Mouse (Mus musculus) heart, postnatal 0 days (tissue): Measurements from ENCODE around the gene Olfr735. TPM values are rescaled to one million over a fixed set of nuclear protein-coding genes. Genes with fewer than 3 reads are reported as not detected.
A peak's percentile ranks its signal among the peaks of the same experiment; 100 is the strongest.

Experiments
- ATAC-seq: fragments of 200-750 bp; cut with Nextera tagmentation; 2 replicates; pipeline ENCODE4 v1.8.0; 2017; ENCODE audit warnings: low read depth, moderate number of reproducible peaks, moderate library complexity; ENCODE audit not compliant: insufficient read depth
- DNase-seq: peaks from one replicate; pipeline ENCODE4 v3.0.0-alpha.2; 2016; ENCODE audit warnings: low spot score
- H3K27ac ChIP-seq: fragments of 300-500 bp; sonication (generic); 2 replicates; pipeline ENCODE4 v1.5.1; 2014; ENCODE audit warnings: low read depth, mild to moderate bottlenecking
- H3K27me3 ChIP-seq: fragments of 300-500 bp; sonication (generic); 2 replicates; pipeline ENCODE4 v1.6.1; 2014; ENCODE audit warnings: low read length, mixed read lengths; ENCODE audit not compliant: control insufficient read depth, insufficient read depth
- H3K36me3 ChIP-seq: fragments of 300-500 bp; sonication (generic); replicated peaks from 2 replicates; pipeline ENCODE4 v1.6.1; 2014; ENCODE audit warnings: low read length, mixed read lengths; ENCODE audit not compliant: control insufficient read depth, insufficient read depth
- H3K4me1 ChIP-seq: fragments of 300-500 bp; sonication (generic); 2 replicates; pipeline ENCODE4 v1.6.1; 2014; ENCODE audit warnings: antibody characterized with exemption; ENCODE audit not compliant: control insufficient read depth, insufficient read depth
- H3K4me2 ChIP-seq: fragments of 300-500 bp; sonication (generic); 2 replicates; pipeline ENCODE4 v1.6.1; 2014; ENCODE audit warnings: low read depth, mild to moderate bottlenecking, low read length, moderate library complexity
- H3K4me3 ChIP-seq: fragments of 300-500 bp; sonication (generic); 2 replicates; pipeline ENCODE4 v1.5.1; 2014; ENCODE audit warnings: low read depth, low read length
- H3K9ac ChIP-seq: fragments of 300-500 bp; sonication (generic); replicated peaks from 2 replicates; pipeline ENCODE4 v1.6.1; 2014; ENCODE audit warnings: low read depth, low read length, mixed read lengths
- H3K9me3 ChIP-seq: fragments of 300-500 bp; sonication (generic); replicated peaks from 2 replicates; pipeline ENCODE4 v1.6.1; 2016; ENCODE audit warnings: low read length; ENCODE audit not compliant: control insufficient read depth
- CTCF ChIP-seq: IDR thresholded peaks from 2 replicates; pipeline ENCODE4 v1.5.1; 2016; ENCODE audit warnings: antibody characterized with exemption, control low read depth, low read depth
- EP300 ChIP-seq: IDR thresholded peaks from 2 replicates; pipeline ENCODE4 v1.6.1; 2016; ENCODE audit warnings: antibody characterized with exemption, low read depth
- WGBS: fragments of 180-500 bp; shearing (Covaris S2); extraction: QIAGEN DNeasy Blood & Tissue Kit; methylation state at CpG from one replicate; pipeline ENCODE4 v1.1.7; 2014; 5-methylcytosine and 5-hydroxymethylcytosine counted together
- polyA plus RNA-seq: library from polyadenylated mRNA; unstranded; fragments of >200 nt; fragmentation: Nextera tagmentation; extraction: Ambion mirVana; gene quantifications from 2 replicates; pipeline ENCODE4 v1.2.1, GENCODE M21; 2015
- total RNA-seq: library from RNA; depleted of rRNA; stranded (reverse); fragments of >200 nt; gene quantifications from 2 replicates; pipeline ENCODE4 v1.2.3, GENCODE M21; 2014; ENCODE audit warnings: low replicate concordance; rRNA removed

Olfr735 gene
- total and polyA plus RNA-seq, 2 experiments from 2014 or later = not detected

- no peak for DNase-seq
- H3K4me2 ChIP-seq = no peak overlapping the region
- no peak overlapping the region for H3K27ac ChIP-seq
- H3K36me3 ChIP-seq = no peaks in the 10 kb centered on the region
- ATAC-seq = no peak
- H3K9me3 ChIP-seq = no peaks in the 10 kb centered on the region
- H3K27me3 ChIP-seq = no peaks in the 10 kb centered on the region
- no peaks in the 10 kb centered on the region for H3K4me1 ChIP-seq
- H3K4me3 ChIP-seq = no peak overlapping the region
- TF ChIP-seq EP300 = no peak
- TF ChIP-seq CTCF = 0 out of 2 replicates have a peak, but pooled peaks have one; percentile 23
- WGBS = 37% methylated on average over 3 of the region's 3 CpGs
- no peak overlapping the region for H3K9ac ChIP-seq
Observed at GRCm38 (mm10) chr14:50352438-50352837, 3.8 kb upstream of the Olfr735 start.

DNA sequence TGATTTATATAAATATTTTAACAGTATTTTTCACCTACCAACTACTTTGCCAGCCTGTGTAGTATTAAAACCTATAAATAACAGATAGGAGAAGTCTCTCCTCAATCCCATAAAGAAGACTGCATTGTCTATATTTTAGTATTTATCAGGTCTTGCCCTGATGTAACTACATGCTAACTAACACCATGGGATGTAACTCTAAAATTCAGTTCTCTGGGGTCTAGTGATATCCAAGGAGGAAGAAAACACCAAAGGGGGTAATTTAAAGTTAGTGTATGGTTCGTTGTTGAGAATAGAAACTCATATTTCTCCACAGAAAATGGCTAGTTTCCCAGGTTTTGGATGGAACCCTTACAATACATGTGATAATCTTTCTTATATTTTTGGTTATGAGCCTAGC, 22.0 kb downstream of the Olfr735 start, which contains the start of gene Olfr734:
Gene Olfr734, minus strand, starts transcription at position 101 of the 400 bp plus-strand sequence.
- Histone ChIP-seq H3K36me3 (no peaks in the 10 kb centered on the region), H3K4me1 (no peaks in the 10 kb centered on the region), H3K9me3 (no peaks in the 10 kb centered on the region), H3K4me3 (no peak within 1 kb of the TSS), H3K4me2 (no peak within 1 kb of the TSS), H3K9ac (no peak within 1 kb of the TSS), H3K27ac (no peak within 1 kb of the TSS), H3K27me3 (no peaks in the 10 kb centered on the region)
- 44% methylated on average over 1 of the region's 1 CpGs for WGBS
- no peak for TF ChIP-seq CTCF
- no peak for TF ChIP-seq EP300
- no peak for ATAC-seq
- no peak for DNase-seq

DNA sequence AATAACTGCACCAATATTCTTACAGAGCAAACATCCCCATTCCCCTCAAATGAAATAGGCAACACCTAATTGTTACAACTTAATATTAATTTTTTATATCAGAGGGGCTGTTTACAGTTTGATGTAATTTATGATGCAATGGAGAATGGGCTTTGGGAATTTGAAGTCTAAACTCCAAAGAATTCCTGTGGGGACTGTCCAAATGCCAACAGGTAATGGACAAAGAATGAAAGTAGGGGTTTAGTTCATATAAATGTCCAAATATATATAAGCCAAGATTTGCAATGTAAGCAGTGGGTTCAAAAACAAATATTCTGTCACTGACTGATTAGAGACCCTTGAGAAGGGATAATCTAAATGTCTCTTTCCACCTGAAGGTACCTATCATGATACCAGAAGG, 47.2 kb downstream of the Olfr735 start, which contains the start of gene Olfr733:
Gene Olfr733, minus strand, starts transcription at position 101 of the 400 bp plus-strand sequence.
- no peak within 1 kb of the TSS for H3K9ac ChIP-seq
- no peaks in the 10 kb centered on the region for H3K27me3 ChIP-seq
- no peak within 1 kb of the TSS for H3K27ac ChIP-seq
- TF ChIP-seq CTCF = no peak
- H3K4me3 ChIP-seq = no peak within 1 kb of the TSS
- ATAC-seq = no peak
- no peaks in the 10 kb centered on the region for H3K4me1 ChIP-seq
- no peaks in the 10 kb centered on the region for H3K36me3 ChIP-seq
- no peaks in the 10 kb centered on the region for H3K9me3 ChIP-seq
- H3K4me2 ChIP-seq = no peak within 1 kb of the TSS
- no peak for DNase-seq

Other genes with a start within 250 kb of the Olfr735 start
- not detected in 2 replicates for gene Olfr727, start 225.7 kb downstream of the Olfr735 start, total RNA-seq
- not detected in 2 replicates for gene Olfr727, start 225.7 kb downstream of the Olfr735 start, polyA plus RNA-seq
- not detected in 2 replicates for gene Olfr728, start 206.2 kb downstream of the Olfr735 start, total RNA-seq
- not detected in 2 replicates for gene Olfr728, start 206.2 kb downstream of the Olfr735 start, polyA plus RNA-seq
- gene Olfr729, start 196.0 kb downstream of the Olfr735 start, total RNA-seq = not detected in 2 replicates
- gene Olfr729, start 196.0 kb downstream of the Olfr735 start, polyA plus RNA-seq = not detected in 2 replicates
- not detected in 2 replicates for gene Olfr730, start 160.7 kb downstream of the Olfr735 start, total RNA-seq
- gene Olfr730, start 160.7 kb downstream of the Olfr735 start, polyA plus RNA-seq = not detected in 2 replicates
- gene Olfr731, start 107.0 kb downstream of the Olfr735 start, total RNA-seq = not detected in 2 replicates
- gene Olfr731, start 107.0 kb downstream of the Olfr735 start, polyA plus RNA-seq = not detected in 2 replicates
- gene Olfr732, start 64.7 kb downstream of the Olfr735 start, total RNA-seq = not detected in 2 replicates
- not detected in 2 replicates for gene Olfr732, start 64.7 kb downstream of the Olfr735 start, polyA plus RNA-seq
- gene Olfr733, start 47.4 kb downstream of the Olfr735 start, total RNA-seq = not detected in 2 replicates
- gene Olfr733, start 47.4 kb downstream of the Olfr735 start, polyA plus RNA-seq = not detected in 2 replicates
- gene Olfr734, start 22.1 kb downstream of the Olfr735 start, total RNA-seq = not detected in 2 replicates
- gene Olfr734, start 22.1 kb downstream of the Olfr735 start, polyA plus RNA-seq = not detected in 2 replicates
- not detected in 2 replicates for gene Tlr11, start 9.0 kb upstream of the Olfr735 start, total RNA-seq
- not detected in 2 replicates for gene Tlr11, start 9.0 kb upstream of the Olfr735 start, polyA plus RNA-seq
- not detected in 2 replicates for gene Olfr736, start 32.3 kb upstream of the Olfr735 start, total RNA-seq
- not detected in 2 replicates for gene Olfr736, start 32.3 kb upstream of the Olfr735 start, polyA plus RNA-seq
- gene Olfr738, start 58.7 kb upstream of the Olfr735 start, total RNA-seq = not detected in 2 replicates
- not detected in 2 replicates for gene Olfr738, start 58.7 kb upstream of the Olfr735 start, polyA plus RNA-seq
- gene Olfr739, start 69.8 kb upstream of the Olfr735 start, total RNA-seq = not detected in 2 replicates
- gene Olfr739, start 69.8 kb upstream of the Olfr735 start, polyA plus RNA-seq = not detected in 2 replicates
- not detected in 2 replicates for gene Olfr740, start 96.7 kb upstream of the Olfr735 start, total RNA-seq
- not detected in 2 replicates for gene Olfr740, start 96.7 kb upstream of the Olfr735 start, polyA plus RNA-seq
- gene Olfr741, start 123.9 kb upstream of the Olfr735 start, total RNA-seq = not detected in 2 replicates
- not detected in 2 replicates for gene Olfr741, start 123.9 kb upstream of the Olfr735 start, polyA plus RNA-seq
- not detected in 2 replicates for gene Olfr742, start 154.7 kb upstream of the Olfr735 start, total RNA-seq
- gene Olfr742, start 154.7 kb upstream of the Olfr735 start, polyA plus RNA-seq = not detected in 2 replicates
- gene Olfr743, start 173.0 kb upstream of the Olfr735 start, total RNA-seq = not detected in 2 replicates
- gene Olfr743, start 173.0 kb upstream of the Olfr735 start, polyA plus RNA-seq = not detected in 2 replicates